Mouse (Mus musculus): Measurements from ENCODE around the gene Gnptg. TPM values are rescaled to one million over a fixed set of nuclear protein-coding genes. Genes with fewer than 3 reads are reported as not detected.
A peak's percentile ranks its signal among the peaks of the same experiment; 100 is the strongest.

Gnptg gene
- total RNA-seq, 2 experiments from 2014 or later: 11.3 to 13.9 TPM

DNA sequence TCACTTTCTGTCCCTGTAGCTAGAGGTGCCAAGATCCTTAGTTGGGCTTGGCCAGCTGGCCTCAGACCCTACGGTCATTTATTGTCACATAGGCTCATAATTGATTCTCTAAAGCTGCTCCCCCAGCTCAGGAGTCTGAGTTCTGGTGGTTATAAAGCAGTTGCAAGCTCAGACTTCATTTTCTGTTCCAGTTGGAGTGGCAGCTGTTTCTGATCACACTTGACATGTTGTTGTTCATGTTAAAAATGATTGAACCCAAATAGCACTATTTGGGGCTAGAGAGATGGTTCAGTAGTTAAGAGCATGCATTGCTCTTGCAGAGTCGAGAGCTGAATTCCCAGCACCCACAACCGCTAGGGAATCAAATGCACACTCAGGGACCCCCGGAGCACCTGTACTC, 29.9 kb downstream of the Gnptg start:
- intact Hi-C loops (cut with DNase I): no loop called here
- no peak for DNase-seq

DNA sequence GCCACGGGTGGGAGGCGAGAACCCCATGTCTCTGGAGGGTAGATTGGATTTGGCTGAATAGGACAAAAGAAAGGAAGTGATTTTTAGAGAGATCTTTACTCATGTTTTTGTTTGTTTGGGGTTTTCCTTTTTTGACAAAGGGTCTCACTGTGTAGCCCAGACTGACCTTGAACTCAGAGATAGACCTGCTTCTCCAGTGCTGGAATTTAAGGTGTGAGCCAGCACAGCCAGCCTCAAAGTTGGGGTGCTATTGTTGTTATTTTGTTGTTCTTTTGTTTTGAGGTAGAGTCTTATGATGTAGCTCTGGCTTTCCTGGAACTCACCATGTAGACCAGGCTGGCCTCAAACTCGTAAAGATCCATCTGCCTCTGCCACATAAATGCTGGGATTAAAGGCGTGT, 37.5 kb downstream of the Gnptg start:
- DNase-seq: no peak
- intact Hi-C loops (cut with DNase I): no loop called here

DNA sequence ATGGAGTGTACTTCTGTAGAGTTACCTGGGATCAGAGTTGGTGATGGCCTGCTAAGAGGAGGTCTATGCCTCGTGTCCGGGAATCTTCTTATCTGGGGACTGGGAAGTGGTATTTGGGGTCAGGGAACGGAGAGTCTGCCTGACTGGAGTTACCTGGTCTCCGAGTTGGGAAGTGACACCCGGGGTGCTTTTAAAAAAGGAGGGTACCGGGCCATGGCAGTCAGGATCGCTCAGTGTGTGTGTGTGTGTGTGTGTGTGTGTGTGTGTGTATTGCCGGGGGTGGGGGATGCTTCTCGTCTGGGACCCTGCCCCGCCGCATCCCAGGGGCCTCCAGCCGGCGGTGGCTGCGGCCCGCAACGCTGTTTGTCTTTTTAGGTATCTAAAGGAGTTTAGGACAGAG, 50.8 kb downstream of the Gnptg start:
- intact Hi-C loops (cut with DNase I): loop anchor here (2.0 kb wide), 1 partner anchor 86 kb away; the partner anchor contains the start of gene Ube2i

DNA sequence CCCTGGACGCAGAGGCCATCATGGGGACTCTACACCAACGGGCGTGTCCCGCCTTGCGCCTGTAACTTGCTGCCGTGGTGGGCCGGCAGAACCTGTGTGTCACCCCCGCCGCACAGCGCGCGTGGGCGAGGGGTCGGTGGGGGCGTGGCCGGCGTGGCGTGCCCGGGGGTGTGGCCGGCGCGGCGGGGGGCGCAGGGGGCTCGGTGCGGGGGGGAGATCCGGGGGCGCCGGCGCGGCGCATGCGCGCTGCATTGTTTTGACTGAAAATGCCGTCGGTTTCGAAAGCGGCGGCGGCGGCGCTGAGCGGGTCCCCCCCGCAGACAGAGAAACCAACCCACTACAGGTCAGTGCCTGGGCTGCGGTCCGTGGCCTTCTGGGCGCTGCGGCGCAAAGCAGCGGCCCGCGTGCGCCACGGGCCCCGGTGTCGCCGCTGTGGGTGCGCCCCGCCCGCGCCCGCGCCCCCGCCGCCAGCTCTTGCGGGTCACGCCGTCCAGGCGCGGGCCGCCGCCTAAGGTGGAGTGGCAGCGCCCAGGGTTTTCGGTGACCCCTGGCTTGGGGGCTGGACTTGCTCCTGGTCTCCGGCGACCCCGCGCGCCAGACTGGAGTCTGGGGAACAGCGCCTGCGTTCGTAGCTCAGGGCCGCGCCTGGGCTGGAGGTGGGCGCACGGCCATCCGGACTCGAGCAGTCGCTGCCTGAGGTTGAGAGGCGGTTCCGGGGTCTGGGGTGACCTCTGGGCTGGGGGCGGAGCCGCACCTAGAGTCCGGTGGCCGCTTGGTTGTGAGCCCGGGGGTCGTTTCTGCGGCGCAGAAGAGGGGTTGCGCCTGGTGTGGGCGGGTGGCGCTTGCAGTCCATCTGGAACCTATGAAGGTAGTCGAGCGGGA, 51.5 kb downstream of the Gnptg start, which contains the start of gene Unkl:
TSS of gene Unkl (plus strand) at position 248 of the 882 bp plus-strand sequence.
- DNase-seq: peak; percentile 80 to 84
- intact Hi-C loops (cut with DNase I): loop anchor here (2.0 kb wide), 1 partner anchor 86 kb away; the partner anchor contains the start of gene Ube2i

More for the DNA sequence above, 50.8 kb downstream of the Gnptg start:
- no peak for DNase-seq

DNA sequence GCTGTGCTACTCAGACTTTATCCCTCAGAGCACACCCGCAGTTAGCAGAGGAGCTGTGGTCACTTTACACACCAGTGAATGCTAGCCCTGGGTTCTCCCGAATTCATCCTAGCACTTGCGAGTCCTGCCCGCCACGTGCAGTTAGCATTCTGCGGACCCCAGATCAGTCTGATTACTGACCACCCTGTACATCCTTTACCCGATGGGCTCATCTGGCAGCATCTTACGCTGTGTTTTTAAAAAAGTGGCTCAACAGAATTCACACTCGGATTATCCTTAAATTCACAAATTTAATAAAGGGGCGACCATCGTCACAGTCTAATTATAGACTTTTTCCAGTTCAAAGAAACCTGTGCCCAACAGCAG, 52.2 kb downstream of the Gnptg start:
- intact Hi-C loops (cut with DNase I): loop anchor here (2.0 kb wide), 1 partner anchor 87 kb away; the partner anchor contains the start of gene Ube2i
- DNase-seq: no peak

DNA sequence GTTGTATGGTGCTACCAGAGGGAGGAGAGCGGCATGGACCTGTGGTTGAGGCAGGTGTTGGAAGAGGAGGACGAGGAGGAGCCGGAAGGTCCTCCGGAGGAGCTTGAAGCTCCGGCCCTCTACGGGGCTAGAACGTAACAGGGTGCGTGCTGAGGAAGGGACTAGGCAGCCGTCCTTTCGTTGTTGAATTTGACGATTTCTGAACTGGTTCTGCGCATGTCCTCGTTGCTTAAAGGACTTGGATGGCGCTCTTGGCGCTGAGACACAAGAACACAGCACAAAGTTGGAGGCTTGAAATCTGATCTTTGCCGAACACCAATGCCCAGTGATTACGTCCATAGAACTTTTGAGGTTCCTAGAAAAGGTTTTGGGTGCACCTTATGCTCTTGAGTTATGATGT, 55.0 kb downstream of the Gnptg start:
- intact Hi-C loops (cut with DNase I): loop anchor here (5.0 kb wide), 1 partner anchor 73 kb away; no protein-coding TSS in a partner anchor
- DNase-seq: no peak

DNA sequence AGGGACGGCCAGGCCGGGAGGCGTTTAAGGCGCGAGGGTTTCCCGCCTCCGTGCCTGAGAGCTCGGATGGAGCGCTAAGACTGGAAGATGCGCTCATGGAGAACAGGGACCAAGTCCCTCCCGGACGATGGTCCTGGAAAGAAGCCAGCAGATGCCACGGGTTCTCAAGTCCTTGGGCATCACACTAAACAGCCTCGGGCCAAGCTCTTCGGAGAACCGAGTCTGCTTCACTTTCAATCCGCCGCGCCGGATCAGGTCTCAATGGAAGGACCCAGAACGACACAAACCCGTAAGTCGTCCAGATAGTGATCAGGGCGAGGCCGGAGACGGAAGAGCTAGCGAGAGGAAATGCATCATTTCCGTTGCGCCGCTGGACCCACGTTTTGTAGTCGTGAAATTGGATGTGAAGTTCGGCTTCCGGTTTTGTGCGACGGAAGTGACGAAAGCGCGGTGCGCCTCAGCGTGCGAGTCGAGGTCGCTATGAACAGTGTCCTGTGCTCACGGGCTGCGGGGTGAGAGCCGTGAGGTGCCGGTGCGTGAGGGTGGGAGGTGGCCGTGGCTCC, 55.7 kb downstream of the Gnptg start, which contains the start of gene BC003965:
TSS of gene BC003965 (plus strand) at position 426 of the 563 bp plus-strand sequence.
- DNase-seq: peak; percentile 98 to 100
- intact Hi-C loops (cut with DNase I): loop anchor here (5.0 kb wide), 1 partner anchor 72 kb away; no protein-coding TSS in a partner anchor

Small RNA genes within 50 kb of the gene (microRNA-seq; reads per million reads assigned to microRNA genes)
- 0 to 1.0 reads per million in 2 experiments for gene Mir3547

Other genes starting within 250 kb of the Gnptg start
- 10 to 100 TPM; 15.2 to 15.9 TPM for gene Cramp1l, start 224.3 kb downstream of the Gnptg start, total RNA-seq (2021)
- 1 to 10 TPM; 7.3 to 7.8 TPM for gene Ift140, start 224.0 kb downstream of the Gnptg start, total RNA-seq (2021)
- 10 to 100 TPM; 42.1 to 42.2 TPM for gene Tmem204, start 156.5 kb downstream of the Gnptg start, total RNA-seq (2021)
- 10 to 100 TPM; 15.2 to 16.8 TPM for gene Telo2, start 124.2 kb downstream of the Gnptg start, total RNA-seq (2021)
- 1 to 10 TPM; 1.9 to 4.6 TPM for gene Ptx4, start 119.4 kb downstream of the Gnptg start, total RNA-seq (2021)
- 10 to 100 TPM; 27.7 to 28.8 TPM for gene Clcn7, start 106.7 kb downstream of the Gnptg start, total RNA-seq (2021)
- under 1 TPM in 1 of 2 experiments, not detected in 1; 0.10 TPM for gene Ccdc154, start 77.7 kb downstream of the Gnptg start, total RNA-seq (2021)
- gene Gm38655, start 64.7 kb downstream of the Gnptg start, total RNA-seq (2021): not detected
- 10 to 100 TPM; 18.4 to 18.8 TPM for gene BC003965, start 55.6 kb downstream of the Gnptg start, total RNA-seq (2021)
- gene Unkl, start 51.7 kb downstream of the Gnptg start, total RNA-seq (2021): 10 to 100 TPM in 1 of 2 experiments, 1 to 10 TPM in 1; 10.0 to 10.1 TPM
- 10 to 100 TPM; 12.7 to 13.8 TPM for gene Tsr3, start within 50 bp of the Gnptg start, total RNA-seq (2021)
- under 1 TPM; 0.27 to 0.34 TPM for gene Baiap3, start 16.2 kb upstream of the Gnptg start, total RNA-seq (2021)
- gene Ube2i, start 34.5 kb upstream of the Gnptg start, total RNA-seq (2021): 100 to 1,000 TPM; 166 to 173 TPM
- gene Prss34, start 58.3 kb upstream of the Gnptg start, total RNA-seq (2021): 1 to 10 TPM; 1.3 to 2.1 TPM
- gene Prss28, start 68.5 kb upstream of the Gnptg start, total RNA-seq (2021): not detected
- gene Prss29, start 78.5 kb upstream of the Gnptg start, total RNA-seq (2021): not detected
- 1 to 10 TPM; 2.3 to 2.4 TPM for gene Tpsab1, start 105.4 kb upstream of the Gnptg start, total RNA-seq (2021)
- 1 to 10 TPM; 6.0 to 6.7 TPM for gene Tpsb2, start 126.2 kb upstream of the Gnptg start, total RNA-seq (2021)
- not detected for gene Tpsg1, start 129.1 kb upstream of the Gnptg start, total RNA-seq (2021)
- 1 to 10 TPM; 7.9 to 8.4 TPM for gene Cacna1h, start 193.7 kb upstream of the Gnptg start, total RNA-seq (2021)
- not detected for gene Tekt4, start 214.5 kb upstream of the Gnptg start, total RNA-seq (2021)